Mouse (Mus musculus) C2C12 (cell line): Measurements from ENCODE around the gene Rnf123.

Experiments used
- CTCF ChIP-seq: IDR thresholded peaks from one replicate; pipeline ENCODE4 v1.5.1; 2011; ENCODE audit not compliant: control insufficient read depth, insufficient read depth, insufficient read length
- MYOD1 ChIP-seq: IDR thresholded peaks from one replicate; pipeline ENCODE4 v1.6.1; 2011; ENCODE audit warnings: low read depth; ENCODE audit not compliant: control insufficient read depth, insufficient read length
- USF1 ChIP-seq: IDR thresholded peaks from one replicate; pipeline ENCODE4 v1.6.1; 2011; ENCODE audit warnings: low read depth, mild to moderate bottlenecking, control low read depth, moderate library complexity

- TF ChIP-seq CTCF (no peak), USF1 (no peak), MYOD1 (no peak)
These were observed 21.0 kb downstream of the Rnf123 start for GRCm38 (mm10) chr9:108062142-108062541.
